Mouse (Mus musculus) liver, adult 10 weeks (tissue): ENCODE measurements around the gene 9030624G23Rik. TPM values are rescaled to one million over a fixed set of nuclear protein-coding genes. Genes with fewer than 3 reads are reported as not detected.

ENCODE experiments used
- polyA plus RNA-seq: library from polyadenylated mRNA; stranded (reverse); fragments of 350-450 nt; fragmentation: Illumina TruSeq; extraction: RNeasy Lipid Tissue Mini Kit (QIAGEN cat#74804); gene quantifications from one replicate; pipeline ENCODE4 v1.2.3, GENCODE M21; 2014; ENCODE audit warnings: low read depth, low replicate concordance

9030624G23Rik gene
- not detected for polyA plus RNA-seq

GRCm38 (mm10) chr12:24097108-24097520, at the start of gene 9030624G23Rik:
TSS of gene 9030624G23Rik (minus strand) at chr12:24097246.

